Mouse (Mus musculus): Measurements from ENCODE around the gene Snd1.
"Not testable (repeated sequence)": the region's sequence is repeated elsewhere in the genome, so short reads cannot be mapped to it uniquely, and the experiment has no call there.

The Snd1 gene

DNA sequence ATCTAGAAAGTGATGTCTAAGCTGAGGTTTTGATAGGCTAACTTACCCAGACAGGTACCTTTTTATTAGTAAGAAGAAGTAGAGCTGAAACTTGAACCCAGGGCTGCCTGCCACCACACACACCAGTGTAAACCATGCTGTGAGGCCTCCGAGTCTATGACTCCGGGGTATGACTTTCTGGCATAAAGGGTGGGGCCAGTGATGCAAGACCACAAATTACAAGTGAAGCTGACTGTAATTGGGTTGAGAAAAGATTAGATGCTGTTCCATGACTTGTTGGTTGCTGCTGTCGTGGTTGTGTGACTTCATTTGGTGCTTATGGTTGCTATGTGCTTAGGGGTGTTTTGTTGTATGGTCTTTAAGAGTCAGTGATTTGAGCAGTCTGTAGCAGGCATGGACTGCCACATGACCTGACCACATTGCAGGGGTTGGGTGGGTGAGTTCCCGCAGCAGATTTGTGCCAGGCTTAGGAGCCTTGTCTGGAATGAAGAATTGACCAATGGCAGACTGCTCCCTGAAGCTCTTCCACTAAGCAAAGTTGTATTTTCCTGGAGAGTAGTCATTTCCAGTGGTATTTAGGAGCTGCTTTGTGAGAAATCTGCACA is 7.9 kb downstream of the Snd1 start:
- no peak for DNase-seq (ENCODE audit: low read depth in 2 of 2, low spot score in 2 of 2)

DNA sequence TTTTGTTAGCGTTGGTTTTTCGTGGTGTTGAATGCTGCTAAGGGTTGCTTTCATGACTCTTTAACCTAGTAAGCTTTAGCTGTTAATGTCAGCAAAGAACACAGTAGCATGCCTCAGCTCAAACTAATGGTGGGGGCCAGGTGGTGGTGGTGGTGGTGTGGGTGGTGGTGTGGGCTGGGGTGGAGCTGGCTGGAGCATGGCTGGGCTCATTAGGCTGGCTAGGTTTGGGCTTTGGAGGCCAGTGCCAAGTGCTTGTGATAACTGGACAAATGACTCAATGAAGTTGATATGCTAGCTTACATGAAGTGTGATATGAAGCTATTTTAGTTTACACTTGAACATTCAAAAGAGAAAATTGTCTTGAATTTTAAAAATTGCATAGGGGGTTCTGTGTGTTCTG is 11.1 kb downstream of the Snd1 start:
- DNase-seq (ENCODE audit: low read depth in 2 of 2, low spot score in 2 of 2): no peak

DNA sequence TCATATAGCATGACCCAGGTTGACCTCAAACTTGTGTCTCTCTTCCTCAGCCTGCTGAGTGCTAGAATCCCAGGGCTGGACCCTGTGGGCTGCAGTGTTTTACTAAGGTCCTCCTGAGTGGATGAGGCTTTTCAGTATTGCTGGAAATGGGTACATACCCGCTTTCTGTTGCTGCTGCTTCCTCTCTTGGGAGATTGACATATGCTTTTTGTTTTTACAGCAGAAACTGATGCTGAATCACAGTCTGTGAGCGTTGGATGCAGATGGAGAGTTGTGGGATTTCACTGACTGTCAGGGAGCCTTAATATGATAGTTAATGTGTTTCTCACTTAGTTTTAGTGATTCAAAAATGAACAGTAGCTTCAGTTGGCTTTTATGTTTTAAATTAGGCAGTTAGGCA is 11.5 kb downstream of the Snd1 start:
- no peak for DNase-seq (ENCODE audit: low read depth in 2 of 2, low spot score in 2 of 2)

DNA sequence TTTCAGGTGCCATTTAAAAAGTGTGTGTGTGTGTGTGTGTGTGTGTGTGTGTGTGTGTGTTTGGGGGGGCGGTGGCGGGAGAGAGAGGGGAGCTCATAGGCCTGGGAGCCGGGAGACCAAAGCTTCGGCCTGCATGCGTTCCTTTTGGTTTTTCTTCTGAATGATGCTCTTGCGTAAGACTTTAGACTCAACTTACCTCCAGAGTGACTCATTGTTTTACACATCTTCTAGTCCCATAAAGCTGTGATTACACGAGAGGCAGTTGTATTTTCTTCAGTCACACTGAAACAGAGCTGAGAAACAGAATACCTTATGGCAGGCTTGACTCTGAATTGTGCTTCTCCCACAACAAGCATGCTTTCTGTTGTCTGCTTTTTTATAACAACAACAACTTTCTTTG is 12.0 kb downstream of the Snd1 start:
- DNase-seq (ENCODE audit: low read depth in 2 of 2, low spot score in 2 of 2): no peak

DNA sequence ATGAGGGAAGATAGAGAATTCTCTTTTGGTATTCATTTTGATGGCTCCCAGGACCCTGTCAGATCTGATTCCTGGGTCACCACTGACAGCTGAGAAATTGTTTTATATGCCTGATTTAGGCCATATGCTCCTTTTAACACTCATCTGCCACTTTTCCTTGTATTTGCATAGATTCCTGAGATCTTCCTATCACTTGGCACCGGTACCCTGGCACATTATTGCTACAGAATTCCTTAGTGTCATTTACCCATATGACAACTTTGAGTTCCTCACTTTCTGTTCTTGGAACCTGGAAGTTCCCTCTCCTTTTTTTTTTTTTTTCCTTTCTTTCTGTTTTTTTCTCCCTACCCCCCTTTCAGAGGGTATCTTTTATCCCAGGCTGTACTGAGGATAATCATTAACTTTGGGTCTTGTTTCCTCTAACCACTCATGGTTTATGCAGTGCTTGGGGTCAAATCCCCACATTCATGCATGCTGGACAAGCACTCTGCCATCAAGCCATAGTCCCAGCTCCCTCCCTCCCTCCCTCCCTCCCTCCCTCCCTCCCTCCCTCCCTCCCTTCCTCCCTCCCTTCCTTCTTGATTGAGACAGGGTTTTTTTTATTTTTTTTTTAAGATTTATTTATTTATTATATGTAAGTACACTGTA is 13.4 kb downstream of the Snd1 start:
- no peak for DNase-seq (ENCODE audit: low read depth in 2 of 2, low spot score in 2 of 2)

DNA sequence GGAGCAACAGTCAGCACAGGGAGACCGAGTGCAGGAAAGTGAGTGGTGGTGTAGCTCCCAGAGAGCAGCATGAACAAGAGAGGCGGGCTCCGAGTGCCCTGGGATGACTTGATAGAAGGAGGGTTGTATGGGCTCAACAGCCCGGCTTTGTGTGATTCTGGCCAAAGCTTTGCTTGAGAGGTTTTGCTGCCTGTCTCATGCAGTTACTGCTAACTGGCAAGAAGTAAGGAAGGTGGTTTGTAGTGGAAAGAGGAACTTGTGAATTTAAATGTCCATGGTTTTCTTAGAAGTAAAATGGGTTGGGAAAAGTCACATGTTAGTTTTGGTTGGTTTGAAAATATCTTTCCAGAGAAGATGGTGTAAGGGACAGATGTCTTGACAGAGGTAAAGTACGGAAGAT is 15.7 kb downstream of the Snd1 start:
- DNase-seq (ENCODE audit: low read depth in 2 of 2, low spot score in 2 of 2): no peak

DNA sequence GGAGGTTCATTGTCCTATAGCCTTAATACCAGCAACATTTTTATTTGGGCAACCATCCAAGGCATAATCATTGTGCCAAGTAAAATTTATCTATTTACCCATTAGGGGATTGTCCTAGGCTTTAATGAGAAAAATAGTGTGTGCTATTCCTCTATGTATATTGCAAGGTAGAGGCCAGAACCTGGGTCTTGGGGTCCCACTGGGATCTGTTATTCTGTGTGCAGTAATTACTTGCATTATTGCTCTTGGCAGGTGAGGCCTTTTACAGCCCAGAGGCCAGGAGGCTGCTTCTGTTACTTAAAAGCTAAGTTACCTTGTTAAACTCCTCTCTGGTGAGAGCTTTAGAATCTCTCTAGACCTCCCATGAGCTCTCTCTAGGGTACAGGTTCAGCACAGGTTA is 16.3 kb downstream of the Snd1 start:
- DNase-seq (ENCODE audit: low read depth in 2 of 2, low spot score in 2 of 2): no peak

DNA sequence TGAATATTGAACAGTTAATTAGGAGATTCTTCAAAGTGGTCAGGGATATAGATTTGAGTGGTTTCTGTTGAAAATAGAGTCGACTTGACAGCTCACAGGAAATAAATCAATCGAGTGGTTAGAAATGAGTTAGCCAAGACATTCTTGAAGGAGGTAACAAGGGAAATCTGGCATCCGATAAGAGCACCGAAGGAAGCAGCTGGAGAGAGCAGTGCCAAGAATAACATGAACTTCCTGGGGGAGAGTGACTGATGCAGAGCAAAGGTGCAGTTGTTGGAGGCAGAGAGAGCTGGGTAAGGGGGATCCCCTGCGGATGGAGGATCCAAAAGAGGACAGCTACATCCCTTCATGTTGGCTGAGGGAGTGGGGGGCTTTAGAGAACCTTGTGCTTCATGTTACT is 22.9 kb downstream of the Snd1 start:
- no peak for DNase-seq (ENCODE audit: low read depth in 2 of 2, low spot score in 2 of 2)

DNA sequence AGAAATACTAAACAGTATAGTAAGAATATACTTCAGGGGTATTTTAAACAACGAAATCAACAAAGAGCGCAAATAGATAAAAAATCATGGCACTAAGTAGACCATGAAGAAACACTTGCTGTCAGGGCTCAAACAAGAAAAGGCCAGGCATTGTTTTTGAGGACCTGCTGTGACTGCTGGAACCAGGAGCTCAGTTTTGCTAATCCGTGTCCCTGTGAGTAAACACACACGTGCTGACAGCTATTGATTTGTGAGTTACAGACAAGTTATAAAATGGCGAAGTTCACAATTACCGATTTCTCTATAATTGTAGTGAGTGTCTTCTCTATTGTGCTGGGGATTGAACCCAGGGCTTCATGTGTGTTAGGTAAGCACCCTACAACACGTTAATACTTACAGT is 27.6 kb downstream of the Snd1 start:
- no peak for DNase-seq (ENCODE audit: low read depth in 2 of 2, low spot score in 2 of 2)

DNA sequence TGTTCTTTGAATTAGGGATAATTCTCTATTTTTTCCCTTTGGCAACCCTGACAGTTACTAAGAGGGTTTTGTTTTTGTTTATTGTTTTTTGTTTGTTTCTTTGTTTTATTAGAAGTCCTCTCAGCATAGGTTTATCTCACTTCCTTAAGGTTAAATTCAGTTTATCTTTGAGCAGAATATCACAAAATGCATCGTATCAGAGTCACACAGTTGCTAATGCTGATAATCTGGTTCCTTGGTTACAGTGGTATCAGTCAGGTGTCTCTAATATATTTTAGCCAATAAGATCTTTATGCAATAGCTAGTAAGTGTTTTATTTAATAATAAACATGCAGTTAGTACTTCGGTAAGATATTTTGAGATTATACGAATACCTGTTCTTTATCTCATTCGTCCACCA is 28.2 kb downstream of the Snd1 start:
- no peak for DNase-seq (ENCODE audit: low read depth in 2 of 2, low spot score in 2 of 2)

DNA sequence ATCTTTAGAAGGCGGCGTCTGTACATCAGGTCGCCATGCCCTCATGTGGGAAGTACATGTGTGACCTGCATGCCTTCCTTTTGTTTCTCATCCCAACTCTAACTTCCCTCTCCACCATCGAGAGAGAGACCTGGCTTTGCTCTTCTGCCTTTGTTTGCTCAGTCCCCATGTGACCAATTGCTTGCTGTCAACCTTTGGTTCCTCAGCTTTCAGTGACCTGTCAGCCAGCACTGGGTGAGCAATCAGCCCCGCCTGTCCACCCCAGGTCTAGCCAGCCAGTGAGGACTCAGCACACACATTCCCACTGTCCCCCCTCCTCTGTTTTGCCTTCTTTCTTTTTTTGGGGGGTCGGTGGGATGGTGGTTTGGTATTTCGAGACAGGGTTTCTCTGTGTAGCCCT is 29.7 kb downstream of the Snd1 start:
- no peak for DNase-seq (ENCODE audit: low read depth in 2 of 2, low spot score in 2 of 2)

DNA sequence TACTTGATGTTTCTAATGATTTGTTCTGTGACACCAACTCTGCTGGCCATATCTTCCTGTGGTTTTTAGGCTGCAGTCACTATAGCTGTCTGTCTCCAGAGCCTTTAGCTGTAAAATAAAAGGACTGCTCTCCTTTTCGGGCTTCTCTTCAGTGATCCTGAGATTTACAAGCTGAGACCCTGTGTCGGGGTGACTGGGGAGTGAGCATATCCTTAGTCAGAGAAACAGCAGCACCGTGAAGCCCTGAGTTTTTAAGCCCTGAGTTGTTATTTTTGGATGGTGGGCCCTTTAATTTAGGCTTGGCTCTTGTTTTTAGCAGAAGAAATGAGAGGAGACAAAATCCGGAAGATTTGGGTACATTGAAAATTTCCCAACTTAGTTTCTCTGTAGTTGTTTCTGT is 32.8 kb downstream of the Snd1 start:
- no peak for DNase-seq (ENCODE audit: low read depth in 2 of 2, low spot score in 2 of 2)

DNA sequence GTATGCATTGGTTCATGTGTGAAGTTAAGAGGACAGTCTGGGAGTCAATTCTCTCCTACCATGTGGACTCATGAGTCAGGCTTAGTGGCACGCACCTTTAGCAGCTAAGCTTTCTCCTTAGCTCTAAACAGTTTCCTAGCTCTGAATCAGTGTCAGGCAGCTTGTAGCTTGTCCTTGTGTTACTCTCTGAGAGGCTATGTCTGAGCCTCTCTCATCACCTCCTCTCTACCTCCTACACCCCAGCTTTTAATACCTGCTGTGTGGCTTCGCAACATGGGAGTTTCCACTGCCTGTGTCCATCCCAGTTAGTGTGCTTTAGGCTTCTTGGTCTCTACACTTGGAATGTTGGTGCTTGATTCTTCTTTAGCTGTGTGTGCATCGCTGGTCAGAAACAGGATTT is 39.3 kb downstream of the Snd1 start:
- DNase-seq (ENCODE audit: low read depth in 2 of 2, low spot score in 2 of 2): no peak

DNA sequence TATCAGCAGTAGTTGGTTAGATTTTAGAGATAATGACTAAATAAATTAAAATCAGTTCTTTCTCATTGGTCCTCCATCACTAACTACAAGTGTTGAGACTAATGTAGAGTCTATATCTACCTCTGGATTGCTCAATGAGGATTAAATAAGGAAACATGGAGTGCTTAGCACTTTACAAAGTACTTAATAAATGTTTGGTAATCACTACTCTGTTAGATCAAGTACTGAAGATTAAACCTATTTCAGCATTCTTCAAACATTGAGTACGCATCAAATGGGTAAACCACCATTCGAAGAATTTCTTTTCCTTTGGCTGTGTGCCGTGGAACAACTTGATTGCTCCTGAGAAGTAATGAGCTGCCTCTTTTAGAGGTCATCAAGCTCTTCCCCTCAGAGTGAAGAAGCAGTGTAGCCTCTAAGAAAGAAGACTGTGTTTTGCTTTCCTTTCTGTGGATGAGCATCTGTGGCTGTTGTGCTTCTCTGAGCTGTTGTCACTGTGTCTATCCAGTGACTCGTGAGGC is 40.0 kb downstream of the Snd1 start:
- no peak for DNase-seq (ENCODE audit: low read depth in 2 of 2, low spot score in 2 of 2)

DNA sequence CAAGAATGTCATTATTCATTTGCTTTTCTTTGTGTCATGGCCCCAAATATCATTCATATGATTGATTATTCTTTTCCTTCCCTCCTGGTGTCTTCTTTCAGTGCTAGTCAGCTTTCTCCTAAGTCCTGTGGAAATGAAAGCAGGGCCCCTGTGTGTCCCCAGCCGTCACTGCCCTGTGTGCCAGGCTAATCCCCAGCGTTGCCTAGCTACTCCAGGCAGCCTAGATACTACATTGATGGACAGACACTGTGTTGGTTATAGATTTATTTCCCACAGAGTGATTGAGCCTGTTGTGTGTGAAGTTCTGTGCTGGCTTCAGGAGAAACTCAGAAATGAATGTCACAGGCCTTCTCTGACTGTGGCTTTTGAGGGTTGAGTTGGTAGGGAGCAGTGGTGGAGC is 41.7 kb downstream of the Snd1 start:
- no peak for DNase-seq (ENCODE audit: low read depth in 2 of 2, low spot score in 2 of 2)

DNA sequence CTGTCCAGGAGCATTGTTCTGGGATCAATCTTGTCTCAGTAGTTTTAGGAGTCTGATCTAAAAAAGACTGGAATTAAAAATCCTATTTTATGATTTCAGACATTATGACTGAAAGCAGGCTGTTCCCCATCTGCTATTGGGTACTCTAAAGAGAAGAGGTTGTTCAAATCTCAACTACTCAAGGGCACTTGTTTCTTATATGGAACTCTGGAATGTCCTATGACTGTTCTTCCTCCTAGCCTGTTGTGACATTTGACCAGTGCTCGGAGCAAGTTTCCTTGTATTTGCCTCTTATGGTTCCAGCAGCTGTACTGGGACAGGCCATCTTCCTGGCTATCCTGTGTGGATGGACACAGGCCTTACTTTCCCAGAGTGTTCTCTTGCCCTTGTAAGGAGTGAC is 42.1 kb downstream of the Snd1 start:
- DNase-seq (ENCODE audit: low read depth in 2 of 2, low spot score in 2 of 2): no peak

DNA sequence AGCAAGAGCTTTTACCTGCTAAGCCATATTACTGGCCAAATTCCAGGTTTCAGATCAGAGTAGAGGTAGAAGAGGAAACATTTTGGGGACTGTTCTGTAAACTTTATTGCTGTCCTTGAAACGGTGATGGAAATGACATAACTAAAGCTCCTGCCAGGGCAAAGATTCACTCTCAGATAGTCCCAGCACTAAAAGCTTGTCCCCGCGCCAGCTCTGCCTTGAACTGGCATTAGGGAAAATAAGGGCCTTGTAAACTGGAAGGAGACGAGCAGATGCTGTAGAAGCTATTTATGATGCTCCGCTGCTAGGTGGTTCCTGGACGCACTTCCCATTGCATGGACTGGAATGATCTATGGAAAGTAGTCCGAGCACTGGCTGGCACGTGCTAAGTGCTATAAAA is 44.5 kb downstream of the Snd1 start:
- DNase-seq (ENCODE audit: low read depth in 2 of 2, low spot score in 2 of 2): no peak

DNA sequence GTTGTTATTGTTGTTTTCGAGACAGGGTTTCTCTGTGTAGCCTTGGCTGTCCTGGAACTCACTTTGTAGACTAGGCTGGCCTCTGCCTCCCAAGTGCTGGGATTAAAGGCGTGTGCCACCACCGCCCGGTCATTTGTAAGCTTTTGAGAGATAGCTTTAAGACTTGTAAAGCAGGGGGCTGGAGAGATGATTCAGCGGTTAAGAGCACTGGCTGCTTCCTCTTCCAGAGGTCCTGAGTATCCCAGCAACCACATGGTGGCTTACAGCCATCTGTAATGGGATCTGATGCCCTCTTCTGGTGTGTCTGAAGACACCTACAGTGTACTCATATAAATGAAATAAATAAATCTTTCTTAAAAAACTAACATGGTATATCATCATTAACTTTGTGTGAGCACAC is 45.8 kb downstream of the Snd1 start:
- not testable (repeated sequence) for DNase-seq (ENCODE audit: low read depth in 2 of 2, low spot score in 2 of 2)

DNA sequence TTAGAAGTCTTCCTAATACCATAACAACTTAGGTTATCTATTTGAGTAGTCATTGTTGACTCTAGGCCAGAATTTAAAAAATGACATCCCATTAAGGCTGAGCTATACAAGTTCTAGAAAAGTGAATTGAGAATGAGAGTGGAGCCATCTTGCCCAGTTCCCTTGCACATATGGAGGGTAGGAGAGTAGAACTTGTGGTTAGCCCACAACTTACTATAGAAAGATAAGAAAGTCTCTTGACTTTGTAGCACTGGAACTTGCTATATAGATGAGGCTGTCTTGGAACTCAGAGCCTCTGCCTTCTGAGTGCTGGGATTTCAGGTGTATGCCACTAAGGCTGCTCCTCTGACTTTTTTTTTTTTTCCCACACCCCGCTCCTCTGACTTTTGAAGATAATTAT is 46.5 kb downstream of the Snd1 start:
- DNase-seq (ENCODE audit: low read depth in 2 of 2, low spot score in 2 of 2): no peak

DNA sequence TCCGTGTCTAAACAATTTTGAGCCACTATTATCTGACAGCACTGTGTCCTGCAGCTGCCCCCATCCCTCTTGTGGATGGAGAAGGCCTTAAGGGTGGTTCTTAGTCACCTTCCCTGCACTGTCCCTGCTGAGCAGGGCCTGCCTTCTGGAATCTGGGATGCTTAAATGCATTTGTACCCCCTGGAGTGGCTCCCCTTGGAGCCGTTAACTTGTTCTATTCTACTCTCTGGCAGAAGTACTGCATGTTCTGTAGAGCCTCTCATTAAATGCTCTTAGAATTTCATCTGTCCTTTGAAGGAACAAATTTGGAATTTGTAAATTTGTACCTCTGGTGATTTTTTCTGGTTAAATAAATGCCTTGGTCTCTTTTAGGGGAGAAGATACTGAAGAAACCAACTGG is 50.6 kb downstream of the Snd1 start:
- DNase-seq (ENCODE audit: low read depth in 2 of 2, low spot score in 2 of 2): no peak

DNA sequence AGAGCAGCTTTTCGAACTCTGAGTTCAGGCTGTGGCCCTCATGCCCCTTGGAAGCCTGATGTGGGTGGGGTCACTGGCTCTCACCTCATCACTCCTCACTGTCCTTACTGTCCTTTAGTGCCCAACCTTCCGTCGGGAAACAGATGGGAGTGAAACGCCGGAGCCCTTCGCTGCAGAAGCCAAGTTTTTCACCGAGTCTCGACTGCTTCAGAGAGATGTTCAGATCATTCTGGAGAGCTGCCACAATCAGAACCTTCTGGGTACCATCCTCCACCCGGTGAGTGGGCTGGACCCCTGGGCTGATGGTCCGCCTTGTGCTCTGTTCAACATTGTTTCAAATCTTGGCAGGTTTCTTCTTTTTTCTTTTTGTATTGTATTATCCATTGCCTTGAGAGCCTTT is 52.5 kb downstream of the Snd1 start:
- no peak for DNase-seq (ENCODE audit: low read depth in 2 of 2, low spot score in 2 of 2)

DNA sequence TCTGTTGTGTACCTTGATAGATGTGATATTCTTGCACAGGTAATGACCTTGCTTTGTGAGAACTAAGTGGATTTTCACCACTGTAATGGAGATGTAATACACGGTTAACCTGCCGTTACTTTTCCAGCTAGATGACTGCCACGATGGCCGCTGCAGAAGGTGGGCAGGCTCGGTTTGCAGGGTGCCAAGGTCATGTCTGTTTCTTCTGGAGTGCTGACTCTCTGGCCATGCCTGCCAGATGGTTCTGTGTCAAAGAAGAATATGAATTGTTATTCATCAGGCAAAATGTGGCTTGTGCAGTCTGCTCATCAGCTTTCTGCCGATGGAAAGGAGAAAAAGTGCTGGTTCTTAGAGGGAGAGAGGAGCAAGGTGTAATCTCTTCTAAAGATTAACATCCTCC is 53.3 kb downstream of the Snd1 start:
- DNase-seq (ENCODE audit: low read depth in 2 of 2, low spot score in 2 of 2): no peak

DNA sequence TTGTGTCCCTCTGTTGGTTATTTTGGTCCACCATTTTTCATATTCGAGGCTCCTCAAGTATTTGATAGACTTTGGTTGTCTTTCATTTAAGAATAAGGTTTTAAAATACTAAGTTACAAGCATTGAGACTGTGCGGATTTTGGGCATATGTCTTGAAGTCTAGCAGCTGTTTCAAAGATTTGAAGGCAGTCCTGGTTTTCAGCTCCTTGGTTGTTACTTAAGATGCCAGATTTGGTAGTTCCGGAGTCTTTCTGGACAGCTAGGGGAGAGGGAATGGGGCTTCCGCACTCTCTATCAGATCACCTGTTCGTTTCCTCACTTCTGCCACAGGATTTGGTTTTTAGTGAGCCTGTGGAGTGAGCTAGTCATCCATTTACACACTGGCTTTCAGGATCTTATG is 61.5 kb downstream of the Snd1 start:
- DNase-seq (ENCODE audit: low read depth in 2 of 2, low spot score in 2 of 2): no peak
